Mouse (Mus musculus) spleen, adult 2 months (tissue): Measurements from ENCODE around the gene Bri3. TPM values are rescaled to one million over a fixed set of nuclear protein-coding genes. Genes with fewer than 3 reads are reported as not detected.

Source experiments
- DNase-seq, 2 experiments: peaks; one replicate each; pipeline versions ENCODE4 v3.0.0 to v3.0.0-alpha.2; 2012 to 2021; ENCODE audit warnings: low spot score in 2 of 2, low read depth in 1 of 2
- H3K27ac ChIP-seq: fragments of 200-500 bp; 2 replicates; pipeline ENCODE4 v1.5.1; 2012; ENCODE audit warnings: low read length, inconsistent platforms; ENCODE audit not compliant: insufficient read depth
- H3K27me3 ChIP-seq: fragments of 200-500 bp; 2 replicates; pipeline ENCODE4 v1.6.1; 2012; ENCODE audit warnings: mild to moderate bottlenecking, moderate library complexity, low read length, inconsistent platforms; ENCODE audit not compliant: control insufficient read depth, insufficient read depth
- H3K36me3 ChIP-seq: fragments of 200-500 bp; 2 replicates; pipeline ENCODE4 v1.6.1; 2012; ENCODE audit warnings: mild to moderate bottlenecking, low read length, inconsistent platforms; ENCODE audit not compliant: control insufficient read depth, insufficient read depth
- H3K4me1 ChIP-seq: fragments of 200-500 bp; 2 replicates; pipeline ENCODE4 v1.6.1; 2011; ENCODE audit warnings: inconsistent platforms; ENCODE audit not compliant: control insufficient read depth, insufficient read depth, insufficient read length
- H3K4me3 ChIP-seq: fragments of 200-500 bp; 2 replicates; pipeline ENCODE4 v1.5.1; 2011; ENCODE audit warnings: mild to moderate bottlenecking, inconsistent platforms; ENCODE audit not compliant: insufficient read depth, insufficient read length; ENCODE audit errors: extremely low read depth
- CTCF ChIP-seq: fragments of 200-500 bp; IDR thresholded peaks from 2 replicates; pipeline ENCODE4 v1.5.1; 2011; ENCODE audit warnings: mild to moderate bottlenecking, inconsistent platforms; ENCODE audit not compliant: insufficient read depth, insufficient read length, insufficient replicate concordance; ENCODE audit errors: extremely low read depth
- POLR2A ChIP-seq: fragments of 200-500 bp; IDR thresholded peaks from 2 replicates; pipeline ENCODE4 v1.6.1; 2011; ENCODE audit warnings: low read depth, low read length, inconsistent platforms
- WGBS: fragments of 180-500 bp; shearing (Covaris S2); methylation state at CpG from one replicate; pipeline ENCODE4 v1.1.7; 2018; 5-methylcytosine and 5-hydroxymethylcytosine counted together
- polyA plus RNA-seq: library from polyadenylated mRNA; depleted of rRNA; stranded (reverse); fragments of >200 nt; gene quantifications from 2 replicates; pipeline ENCODE4 v1.2.3, GENCODE M21; 2012

The Bri3 gene
- polyA plus RNA-seq, 1 experiment = 50.2 TPM

DNA sequence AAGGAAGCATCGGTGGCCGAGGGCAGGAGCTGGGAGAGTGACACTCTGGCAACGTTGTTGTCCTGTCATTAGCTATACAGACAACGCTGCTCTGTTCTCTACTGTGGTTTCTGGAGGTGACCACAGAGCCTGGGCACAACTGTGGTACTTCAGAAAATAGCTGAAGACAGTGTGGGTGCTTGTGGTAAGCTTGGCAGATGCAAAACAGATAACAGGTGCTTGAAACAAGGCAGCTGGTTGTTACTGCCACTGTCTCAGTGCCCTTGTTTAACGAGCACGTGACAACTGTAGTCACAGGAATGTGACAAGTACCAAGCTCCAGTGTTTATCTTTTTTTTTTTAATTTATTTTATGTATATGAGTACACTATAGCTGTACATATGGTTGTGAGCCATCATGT is 100.4 kb downstream of the Bri3 start:
- H3K4me3 ChIP-seq = no peak overlapping the region
- no peak overlapping the region for H3K27ac ChIP-seq
- TF ChIP-seq CTCF = no peak
- no peak for TF ChIP-seq POLR2A
- H3K4me1 ChIP-seq = no peaks in the 10 kb centered on the region
- no peak for DNase-seq
- WGBS = 9% methylated on average over 6 of the region's 6 CpGs
- H3K27me3 ChIP-seq = no peaks in the 10 kb centered on the region
- no peaks in the 10 kb centered on the region for H3K36me3 ChIP-seq

GRCm38 (mm10) chr5:144351185-144351584 is 106.9 kb downstream of the Bri3 start:
- H3K4me3 ChIP-seq = no peak overlapping the region
- H3K27me3 ChIP-seq = no peaks in the 10 kb centered on the region; the same call in 1 of the 2 replicates
- no peak overlapping the region for H3K27ac ChIP-seq
- WGBS = 74% methylated on average over 8 of the region's 8 CpGs
- H3K36me3 ChIP-seq = no peaks in the 10 kb centered on the region
- no peak for DNase-seq
- H3K4me1 ChIP-seq = no peaks in the 10 kb centered on the region
- TF ChIP-seq POLR2A = no peak
- no peak for TF ChIP-seq CTCF

GRCm38 (mm10) chr5:144352250-144353047 is 108.2 kb downstream of the Bri3 start:
- Histone ChIP-seq H3K27me3 (peaks cover 2% of the 10 kb centered on the region), H3K36me3 (no peaks in the 10 kb centered on the region), H3K4me1 (no peaks in the 10 kb centered on the region), H3K27ac (no peak overlapping the region), H3K4me3 (no peak overlapping the region)
- no peak for TF ChIP-seq CTCF
- no peak for TF ChIP-seq POLR2A
- 86% methylated on average over 9 of the region's 9 CpGs for WGBS
- no peak for DNase-seq

DNA sequence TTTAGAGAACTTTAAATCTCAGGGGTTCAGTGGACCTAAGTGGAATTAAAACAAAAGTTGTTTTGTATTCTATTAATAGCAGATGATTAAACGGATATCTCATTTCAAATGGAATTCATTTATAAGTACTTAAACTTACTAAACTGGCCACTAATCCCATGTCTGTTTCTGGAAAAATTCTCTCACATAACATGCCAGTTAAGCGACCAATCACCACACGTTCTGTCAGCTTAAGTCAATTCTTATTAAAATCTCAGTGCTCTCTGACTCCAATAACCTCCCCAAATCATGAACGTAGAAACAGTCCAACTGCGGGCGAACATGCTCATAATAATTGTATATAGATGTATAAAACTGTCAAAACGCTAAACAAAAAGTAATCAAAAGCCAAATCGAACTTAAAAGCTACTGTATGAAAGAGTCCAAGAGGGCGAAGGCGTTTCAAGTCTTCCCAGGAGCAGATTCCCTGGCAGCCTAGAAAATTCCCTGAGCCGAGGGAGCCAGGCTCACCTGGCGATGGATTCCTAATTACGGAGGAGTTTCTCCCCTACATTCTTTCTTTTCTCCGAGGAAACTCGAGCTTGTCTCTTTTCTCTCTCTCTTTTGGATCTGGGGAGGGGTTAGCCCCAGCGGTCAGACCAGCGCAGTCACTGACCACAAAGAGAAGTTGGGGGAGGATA is 112.7 kb downstream of the Bri3 start:
- peaks cover 5% of the 10 kb centered on the region for H3K4me1 ChIP-seq
- no peaks in the 10 kb centered on the region for H3K36me3 ChIP-seq
- H3K27ac ChIP-seq = no peak overlapping the region
- TF ChIP-seq POLR2A (no peak), CTCF (no peak)
- H3K27me3 ChIP-seq = peaks cover 9% of the 10 kb centered on the region
- WGBS = 21% methylated on average over 17 of the region's 17 CpGs
- H3K4me3 ChIP-seq = peak overlapping the region; percentile 52; the same call in 1 of the 2 replicates
- no peak for DNase-seq

GRCm38 (mm10) chr5:144357551-144357880 is 113.3 kb downstream of the Bri3 start:
- Histone ChIP-seq H3K4me1 (peaks cover 5% of the 10 kb centered on the region), H3K36me3 (no peaks in the 10 kb centered on the region), H3K27ac (no peak overlapping the region), H3K4me3 (peak overlapping the region; percentile 52), H3K27me3 (peaks cover 9% of the 10 kb centered on the region)
- DNase-seq = no peak
- WGBS = 1% methylated on average over 27 of the region's 27 CpGs
- TF ChIP-seq CTCF (no peak), POLR2A (no peak)

DNA sequence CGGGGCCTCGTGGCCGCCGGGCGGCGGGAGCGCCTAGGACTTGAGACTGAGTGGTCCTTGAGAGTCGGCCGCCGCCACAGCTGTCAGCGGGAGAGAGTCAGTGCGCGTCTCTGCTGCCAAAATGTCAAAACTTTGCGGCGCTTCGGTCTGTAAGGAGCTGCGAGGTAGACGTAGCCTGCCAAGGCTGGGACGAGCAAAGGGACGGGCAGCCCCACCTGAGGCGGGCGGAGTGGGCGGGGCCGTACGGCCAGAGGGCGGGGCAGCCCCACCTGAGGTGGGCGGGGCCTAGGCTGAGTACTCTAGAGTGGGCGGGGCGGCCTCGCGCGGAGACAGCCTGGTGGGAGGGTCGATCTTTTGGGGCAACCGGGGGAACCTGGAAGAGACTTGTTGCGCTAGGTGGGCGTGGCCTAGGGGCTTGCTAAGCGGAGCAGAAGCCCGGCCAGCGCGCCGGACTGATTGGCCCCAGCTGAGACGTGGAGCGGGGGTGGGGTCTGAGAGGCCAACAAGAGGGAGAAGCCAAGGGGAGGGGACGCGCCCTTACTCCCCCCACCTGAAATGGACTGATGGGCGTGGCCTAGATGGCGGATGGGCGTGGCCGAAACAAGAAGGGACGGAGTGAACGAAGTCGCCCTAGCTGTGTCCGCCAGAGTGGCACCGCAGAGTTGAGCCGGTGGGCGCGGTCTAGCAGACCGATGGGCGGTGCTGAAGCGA is 113.8 kb downstream of the Bri3 start, which contains the start of gene Baiap2l1:
Gene Baiap2l1 (minus strand): TSS at position 232 of the 711 bp plus-strand sequence.
- peaks cover 5% of the 10 kb centered on the region for H3K4me1 ChIP-seq
- H3K27ac ChIP-seq = no peak within 1 kb of the TSS
- peak within 1 kb of the TSS; percentile 52 for H3K4me3 ChIP-seq
- under 1% methylated on average over 59 of the region's 60 CpGs for WGBS
- peaks cover 9% of the 10 kb centered on the region for H3K27me3 ChIP-seq
- no peaks in the 10 kb centered on the region for H3K36me3 ChIP-seq
- TF ChIP-seq CTCF = no peak
- peak; percentile 51 to 69 for DNase-seq
